In the genomic region with DNA sequence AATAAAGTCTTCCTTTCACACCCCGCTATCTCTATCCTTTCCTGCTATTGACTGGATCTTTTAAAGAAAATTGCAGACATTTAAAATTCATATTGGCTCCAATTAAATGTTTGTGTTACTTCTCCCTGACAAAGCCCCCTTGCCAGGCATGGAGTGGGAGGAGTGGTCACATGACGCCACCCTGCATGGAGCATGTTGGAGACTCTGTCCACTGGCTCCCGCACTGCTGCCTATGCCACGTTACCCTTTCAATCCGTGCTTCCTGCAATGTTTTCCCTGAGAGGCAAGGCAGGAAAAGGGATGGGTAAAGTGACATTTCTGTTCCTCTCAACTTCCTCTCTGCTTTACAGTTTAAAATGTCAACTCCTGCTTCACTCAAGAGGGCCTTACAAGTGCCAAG, we compare ENCODE assay signal across 23 mouse cellular contexts.
A peak's percentile ranks its signal among the peaks of the same experiment; 100 is the strongest.
DNase-seq lines count a peak whose midpoint lies in the region; ATAC-seq and TF ChIP-seq lines count a peak whose summit lies in the region.
"Had no signal": no experiment of that assay in that cellular context is flagged by ENCODE, and none has a peak within 500 bp of the region (broad histone marks: within the 10 kb centered on the region; RNA-seq: fewer than 3 reads in every experiment).

No protein-coding gene starts in this region.

- no peak for TF ChIP-seq CTCF in heart, adult 2 months (IDR thresholded peaks at IDR 0.05)
- TF ChIP-seq CTCF in kidney, adult 2 months (conservative IDR thresholded peaks at IDR 0.05; ENCODE audit: insufficient read depth, insufficient read length, low read depth, low read length), result no peak

- H3K27me3 ChIP-seq in forebrain, embryonic 16.5 days (replicated peaks; ENCODE audit: control insufficient read depth, insufficient read depth, low read length), result no peaks in the 10 kb centered on the region
- no peaks in the 10 kb centered on the region for H3K27me3 ChIP-seq in forebrain, embryonic 11.5 days (ENCODE audit: control insufficient read depth, insufficient read depth, low read length)
- no peaks in the 10 kb centered on the region for H3K27me3 ChIP-seq in heart, embryonic 16.5 days (ENCODE audit: control insufficient read depth, insufficient read depth, low read length)
- H3K27me3 ChIP-seq in heart, adult 2 months (ENCODE audit: control insufficient read depth, insufficient read depth, low read length), result no peaks in the 10 kb centered on the region
- no peaks in the 10 kb centered on the region for H3K27me3 ChIP-seq in kidney, adult 2 months (replicated peaks; ENCODE audit: control insufficient read depth, insufficient read depth, low read length)
- H3K27me3 ChIP-seq in limb, embryonic 15.5 days, result no peaks in the 10 kb centered on the region
- H3K27me3 ChIP-seq: embryonic facial prominence, embryonic 12.5 days; liver, embryonic 15.5 days; Patski; stomach, embryonic 15.5 days had no signal

- TF ChIP-seq EP300 in heart, adult 2 months (IDR thresholded peaks at IDR 0.05; ENCODE audit: insufficient read depth, low read depth, low read length), result no peak

- 47% methylated on average over 5 of the region's 5 CpGs for WGBS in forebrain, embryonic 16.5 days
- 78% methylated on average over 5 of the region's 5 CpGs for WGBS in forebrain, embryonic 11.5 days
- 59% methylated on average over 5 of the region's 5 CpGs for WGBS in heart, embryonic 16.5 days
- 53% methylated on average over 5 of the region's 5 CpGs for WGBS in heart, adult 2 months
- 67% methylated on average over 5 of the region's 5 CpGs for WGBS in kidney, adult 2 months
- WGBS in limb, embryonic 15.5 days, result 70% methylated on average over 5 of the region's 5 CpGs

- intact Hi-C loops in heart, adult 2 months (cut with DNase I), result no loop called here

- no peak overlapping the region for H3K9ac ChIP-seq in forebrain, embryonic 16.5 days (replicated peaks; ENCODE audit: low read depth, low read length)
- no peak overlapping the region for H3K9ac ChIP-seq in forebrain, embryonic 11.5 days (ENCODE audit: low read length)
- H3K9ac ChIP-seq in heart, embryonic 16.5 days (ENCODE audit: low read length), result no peak overlapping the region
- no peak overlapping the region for H3K9ac ChIP-seq in heart, adult 2 months (ENCODE audit: low read depth, low read length)
- H3K9ac ChIP-seq in limb, embryonic 15.5 days, result no peak overlapping the region
- H3K9ac ChIP-seq: embryonic facial prominence, embryonic 12.5 days; liver, embryonic 15.5 days; lung, embryonic 14.5 days; stomach, embryonic 15.5 days had no signal

- no peak overlapping the region for H3K4me2 ChIP-seq in forebrain, embryonic 16.5 days (ENCODE audit: low read length)
- H3K4me2 ChIP-seq in forebrain, embryonic 11.5 days (ENCODE audit: low read depth, low read length, severe bottlenecking), result no peak overlapping the region
- H3K4me2 ChIP-seq in heart, embryonic 16.5 days (ENCODE audit: low read depth, low read length), result no peak overlapping the region
- no peak overlapping the region for H3K4me2 ChIP-seq in limb, embryonic 15.5 days
- H3K4me2 ChIP-seq: embryonic facial prominence, embryonic 12.5 days; heart, embryonic 11.5 days; liver, embryonic 15.5 days; lung, embryonic 14.5 days; midbrain, embryonic 11.5 days; stomach, embryonic 15.5 days had no signal

- no peak overlapping the region for H3K4me3 ChIP-seq in forebrain, embryonic 16.5 days (replicated peaks; ENCODE audit: low read length)
- H3K4me3 ChIP-seq in forebrain, embryonic 11.5 days (ENCODE audit: low read depth, low read length), result no peak overlapping the region
- H3K4me3 ChIP-seq in heart, embryonic 16.5 days (ENCODE audit: low read length), result no peak overlapping the region
- no peak overlapping the region for H3K4me3 ChIP-seq in heart, adult 2 months
- H3K4me3 ChIP-seq in kidney, adult 2 months (ENCODE audit: insufficient read depth, low read depth, low read length), result no peak overlapping the region
- no peak overlapping the region for H3K4me3 ChIP-seq in limb, embryonic 15.5 days
- H3K4me3 ChIP-seq: embryonic facial prominence, embryonic 12.5 days; liver, embryonic 15.5 days; stomach, embryonic 15.5 days had no signal

- H3K27ac ChIP-seq in forebrain, embryonic 16.5 days (ENCODE audit: low read length), result no peak overlapping the region
- no peak overlapping the region for H3K27ac ChIP-seq in forebrain, embryonic 11.5 days (ENCODE audit: low read depth, low read length)
- H3K27ac ChIP-seq in heart, embryonic 16.5 days (ENCODE audit: low read length), result peak overlapping the region; percentile 42; the same call in 1 of the 2 replicates
- no peak overlapping the region for H3K27ac ChIP-seq in heart, adult 2 months
- H3K27ac ChIP-seq in kidney, adult 2 months (ENCODE audit: insufficient read depth, low read depth, low read length), result no peak overlapping the region
- H3K27ac ChIP-seq in limb, embryonic 15.5 days, result peak overlapping the region; percentile 57; the same call in 1 of the 2 replicates
- H3K27ac ChIP-seq: embryonic facial prominence, embryonic 12.5 days; liver, embryonic 15.5 days; stomach, embryonic 15.5 days had no signal

- DNase-seq in forebrain, embryonic 11.5 days (ENCODE audit: low spot score), result no peak
- DNase-seq in heart, adult 2 months, result no peak
- DNase-seq in kidney, postnatal 36 days, result peak; percentile 8 to 11
- DNase-seq in kidney, adult 2 months, result no peak
- DNase-seq: adrenal gland, postnatal 14 days; cerebellum, adult 11-12 months; cerebellum, adult 9-11 months; embryo, embryonic 11 days; gastrocnemius, postnatal 14 days; heart, postnatal 14 days; lung, embryonic 14.5 days; right cerebral cortex, postnatal 25 days had no signal

- TF ChIP-seq POLR2A in heart, adult 2 months (IDR thresholded peaks at IDR 0.05; ENCODE audit: insufficient read depth, low read depth, low read length), result no peak
- TF ChIP-seq POLR2A in kidney, adult 2 months (IDR thresholded peaks at IDR 0.05; ENCODE audit: low read depth, low read length), result no peak

- H3K79me2 ChIP-seq in heart, adult 2 months (replicated peaks; ENCODE audit: control insufficient read depth, insufficient read depth, low read length), result no peaks in the 10 kb centered on the region

- no peaks in the 10 kb centered on the region for H3K9me3 ChIP-seq in forebrain, embryonic 16.5 days (ENCODE audit: control insufficient read depth, low read length)
- no peaks in the 10 kb centered on the region for H3K9me3 ChIP-seq in forebrain, embryonic 11.5 days (ENCODE audit: control insufficient read depth, low read length)
- H3K9me3 ChIP-seq in heart, embryonic 16.5 days (replicated peaks; ENCODE audit: control insufficient read depth, low read length), result no peaks in the 10 kb centered on the region
- no peaks in the 10 kb centered on the region for H3K9me3 ChIP-seq in limb, embryonic 15.5 days
- H3K9me3 ChIP-seq: embryonic facial prominence, embryonic 12.5 days; liver, embryonic 15.5 days; stomach, embryonic 15.5 days had no signal

- H3K4me1 ChIP-seq in forebrain, embryonic 16.5 days (replicated peaks; ENCODE audit: control insufficient read depth, insufficient read depth, low read length), result peaks cover 7% of the 10 kb centered on the region
- H3K4me1 ChIP-seq in forebrain, embryonic 11.5 days (replicated peaks; ENCODE audit: control insufficient read depth, insufficient read depth, low read length), result peaks cover 3% of the 10 kb centered on the region; the same call in 1 of the 2 replicates
- peaks cover 3% of the 10 kb centered on the region; the same call in 1 of the 2 replicates for H3K4me1 ChIP-seq in heart, embryonic 16.5 days (ENCODE audit: control insufficient read depth, insufficient read depth, low read length)
- H3K4me1 ChIP-seq in heart, adult 2 months (ENCODE audit: control insufficient read depth, insufficient read depth, low read length), result peaks cover 3% of the 10 kb centered on the region
- H3K4me1 ChIP-seq in kidney, adult 2 months (ENCODE audit: control insufficient read depth, insufficient read depth, low read length), result peaks cover 3% of the 10 kb centered on the region; the same call in 1 of the 2 replicates
- H3K4me1 ChIP-seq in limb, embryonic 15.5 days, result peaks cover 12% of the 10 kb centered on the region
- H3K4me1 ChIP-seq: embryonic facial prominence, embryonic 12.5 days; liver, embryonic 15.5 days; stomach, embryonic 15.5 days had no signal

- peak; percentile 82 for ATAC-seq in forebrain, embryonic 16.5 days
- no peak for ATAC-seq in forebrain, embryonic 11.5 days (replicated peaks; ENCODE audit: low FRiP score)
- no peak for ATAC-seq in heart, embryonic 16.5 days (replicated peaks; ENCODE audit: extremely low read depth, insufficient read depth, low FRiP score)
- ATAC-seq in limb, embryonic 15.5 days (ENCODE audit: insufficient number of reproducible peaks, low FRiP score, low TSS enrichment, low read depth), result no peak
- ATAC-seq: hindbrain, embryonic 16.5 days; midbrain, embryonic 16.5 days; Patski had no signal

- no peaks in the 10 kb centered on the region for H3K36me3 ChIP-seq in forebrain, embryonic 16.5 days (ENCODE audit: control insufficient read depth, insufficient read depth)
- H3K36me3 ChIP-seq in forebrain, embryonic 11.5 days (ENCODE audit: control insufficient read depth, insufficient read depth, low read length), result no peaks in the 10 kb centered on the region
- peaks cover 11% of the 10 kb centered on the region for H3K36me3 ChIP-seq in heart, embryonic 16.5 days (ENCODE audit: control insufficient read depth, insufficient read depth)
- peaks cover 3% of the 10 kb centered on the region; the same call in 1 of the 2 replicates for H3K36me3 ChIP-seq in heart, adult 2 months (ENCODE audit: control insufficient read depth, insufficient read depth, low read length)
- H3K36me3 ChIP-seq in kidney, adult 2 months (ENCODE audit: control insufficient read depth, insufficient read depth, low read length), result no peaks in the 10 kb centered on the region
- H3K36me3 ChIP-seq in limb, embryonic 15.5 days, result peaks cover 23% of the 10 kb centered on the region
- H3K36me3 ChIP-seq: liver, embryonic 15.5 days; stomach, embryonic 15.5 days had no signal

Comparison
In these comparisons a context has a peak if more than half of its experiments do, and no peak if none do; other contexts are left out.
1. H3K27ac ChIP-seq: peak in heart, embryonic 16.5 days (single experiment) and limb, embryonic 15.5 days (single experiment); none in forebrain, embryonic 16.5 days (single experiment), forebrain, embryonic 11.5 days (single experiment), heart, adult 2 months (single experiment) and kidney, adult 2 months (single experiment).
2. DNase-seq: peak in kidney, postnatal 36 days (2 of 2); none in forebrain, embryonic 11.5 days (single experiment), heart, adult 2 months (0 of 2) and kidney, adult 2 months (single experiment).